Comparison of ENCODE assay signal across 17 mouse cellular contexts in the genomic region with DNA sequence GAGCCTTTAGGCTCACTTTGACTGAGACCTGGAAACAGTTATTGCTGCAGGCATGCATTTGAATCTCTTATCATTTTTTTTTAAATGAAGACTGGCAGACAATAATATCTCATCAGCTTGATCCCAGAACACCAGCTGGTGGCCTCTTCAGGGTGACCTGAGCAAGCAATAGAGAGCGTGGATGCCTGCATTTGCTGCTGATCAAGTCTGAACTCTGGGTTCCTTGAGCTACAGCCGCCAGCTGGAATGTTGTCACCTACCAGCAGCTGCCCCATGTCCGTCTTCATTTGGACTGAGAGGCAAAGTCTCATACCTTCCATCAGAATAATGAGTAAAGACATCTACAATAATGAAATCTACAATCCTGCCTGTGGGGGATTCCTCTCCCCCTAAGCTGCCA.
"Had no signal": no experiment of that assay in that cellular context is flagged by ENCODE, and none has a peak within 500 bp of the region (broad histone marks: within the 10 kb centered on the region; RNA-seq: fewer than 3 reads in every experiment).

No protein-coding gene starts in this region.

- H3K4me1 ChIP-seq: liver, embryonic 12.5 days; liver, embryonic 15.5 days; lung, embryonic 15.5 days had no signal

- DNase-seq: kidney, adult 2 months; kidney, postnatal 25 days; layer of hippocampus, adult 9-11 months; liver; lung, adult 18-20 months; lung, postnatal 10 days; lung, postnatal 36 days; thymus, adult 18-20 months; thymus, postnatal 36 days had no signal

- H3K9me3 ChIP-seq: limb, embryonic 10.5 days; limb, embryonic 13.5 days; liver, embryonic 12.5 days; liver, embryonic 15.5 days; lung, embryonic 15.5 days; midbrain, embryonic 15.5 days had no signal

- ATAC-seq: liver, embryonic 12.5 days; midbrain, embryonic 15.5 days had no signal

- H3K27me3 ChIP-seq: liver, embryonic 12.5 days; liver, embryonic 15.5 days; lung, embryonic 15.5 days; midbrain, embryonic 15.5 days had no signal

- H3K4me3 ChIP-seq: layer of hippocampus, adult 2 months; limb, embryonic 10.5 days; limb, embryonic 13.5 days; liver, embryonic 12.5 days; liver, embryonic 15.5 days; lung, embryonic 15.5 days; midbrain, embryonic 15.5 days had no signal

- H3K4me2 ChIP-seq: limb, embryonic 13.5 days; liver, embryonic 12.5 days; liver, embryonic 15.5 days; lung, embryonic 15.5 days; midbrain, embryonic 15.5 days had no signal

- H3K27ac ChIP-seq: kidney, postnatal 0 days; layer of hippocampus, adult 2 months; limb, embryonic 10.5 days; limb, embryonic 13.5 days; liver, embryonic 12.5 days; liver, embryonic 15.5 days; lung, embryonic 15.5 days; midbrain, embryonic 15.5 days had no signal

- H3K36me3 ChIP-seq: limb, embryonic 10.5 days; limb, embryonic 13.5 days; liver, embryonic 12.5 days; liver, embryonic 15.5 days; lung, embryonic 15.5 days; midbrain, embryonic 15.5 days had no signal

- H3K9ac ChIP-seq: limb, embryonic 13.5 days; liver, embryonic 12.5 days; liver, embryonic 15.5 days; lung, embryonic 15.5 days; midbrain, embryonic 15.5 days had no signal
